Mouse (Mus musculus) MEL (cell line): Measurements from ENCODE around the gene Dram1. TPM values are rescaled to one million over a fixed set of nuclear protein-coding genes. Genes with fewer than 3 reads are reported as not detected.
A peak's percentile ranks its signal among the peaks of the same experiment; 100 is the strongest.

ENCODE experiments used
- DNase-seq: peaks from one replicate; pipeline ENCODE4 v3.0.0; 2011; ENCODE audit warnings: low read depth, low spot score
- H3K27ac ChIP-seq: 2 replicates; pipeline ENCODE4 v1.5.1; 2012; ENCODE audit warnings: low read depth, mild to moderate bottlenecking, control low read depth, low read length, moderate library complexity; ENCODE audit not compliant: control insufficient read depth
- H3K27me3 ChIP-seq, 2 experiments: fragments of 150-350 bp in 1 of 2; sonication (generic) in 1 of 2; 2 replicates each; pipeline ENCODE4 v1.6.1; 2012; ENCODE audit warnings: low read length in 2 of 2, mild to moderate bottlenecking in 2 of 2, improper control_type of control experiment in 1 of 2, moderate library complexity in 1 of 2; ENCODE audit not compliant: insufficient read depth in 2 of 2, control insufficient read depth in 1 of 2
- H3K36me3 ChIP-seq, 2 experiments: 2 replicates each; pipeline ENCODE4 v1.6.1; 2012 to 2014; ENCODE audit warnings: low read length in 2 of 2, improper control_type of control experiment in 1 of 2, inconsistent platforms in 1 of 2, mild to moderate bottlenecking in 1 of 2; ENCODE audit not compliant: insufficient read depth in 2 of 2, control insufficient read depth in 1 of 2
- H3K4me1 ChIP-seq, 2 experiments: fragments of 150-350 bp in 1 of 2; sonication (generic) in 1 of 2; 2 replicates each; pipeline ENCODE4 v1.6.1; 2012; ENCODE audit warnings: low read length in 2 of 2, improper control_type of control experiment in 1 of 2, mild to moderate bottlenecking in 1 of 2; ENCODE audit not compliant: insufficient read depth in 2 of 2, control insufficient read depth in 1 of 2
- H3K4me3 ChIP-seq, 2 experiments: fragments of 150-350 bp in 1 of 2; sonication (generic) in 1 of 2; 2 replicates each; pipeline ENCODE4 v1.5.1; 2012; ENCODE audit warnings: low read depth in 2 of 2, low read length in 2 of 2, mild to moderate bottlenecking in 2 of 2, moderate library complexity in 2 of 2, control low read depth in 1 of 2, improper control_type of control experiment in 1 of 2; ENCODE audit not compliant: control insufficient read depth in 1 of 2, insufficient read depth in 1 of 2
- H3K79me2 ChIP-seq: 2 replicates; pipeline ENCODE4 v1.6.1; 2012; ENCODE audit warnings: mild to moderate bottlenecking, low read length, moderate library complexity; ENCODE audit not compliant: control insufficient read depth, poor library complexity, insufficient read depth
- H3K9ac ChIP-seq: 2 replicates; pipeline ENCODE4 v1.6.1; 2012; ENCODE audit warnings: low read depth, mild to moderate bottlenecking, control low read depth, low read length, moderate library complexity; ENCODE audit not compliant: control insufficient read depth, poor library complexity, severe bottlenecking
- H3K9me3 ChIP-seq: fragments of 150-350 bp; sonication (generic); replicated peaks from 2 replicates; pipeline ENCODE4 v1.6.1; 2012; ENCODE audit warnings: mild to moderate bottlenecking, low read length, improper control_type of control experiment, moderate library complexity; ENCODE audit not compliant: insufficient read depth
- BHLHE40 ChIP-seq: IDR thresholded peaks from 2 replicates; pipeline ENCODE4 v1.6.1; 2012; ENCODE audit warnings: low read depth, mild to moderate bottlenecking, inconsistent platforms, low read length, improper control_type of control experiment, borderline replicate concordance
- CHD2 ChIP-seq: IDR thresholded peaks from 2 replicates; pipeline ENCODE4 v1.6.1; 2011; ENCODE audit warnings: low read length, improper control_type of control experiment
- CTCF ChIP-seq, 3 experiments: IDR thresholded peaks in 2 of 3; conservative IDR thresholded peaks in 1 of 3; 2 replicates each; pipeline ENCODE4 v1.5.1; 2011 to 2012; ENCODE audit warnings: low read length in 3 of 3, low read depth in 2 of 3, mild to moderate bottlenecking in 2 of 3, improper control_type of control experiment in 1 of 3, inconsistent platforms in 1 of 3, mixed read lengths in 1 of 3, moderate library complexity in 1 of 3; ENCODE audit not compliant: control insufficient read depth in 1 of 3, insufficient read depth in 1 of 3, poor library complexity in 1 of 3, severe bottlenecking in 1 of 3
- EP300 ChIP-seq, 2 experiments: IDR thresholded peaks; 2 replicates each; pipeline ENCODE4 v1.6.1; 2011; ENCODE audit warnings: improper control_type of control experiment in 2 of 2, low read length in 2 of 2, low read depth in 1 of 2, mild to moderate bottlenecking in 1 of 2
- ETS1 ChIP-seq: IDR thresholded peaks from 2 replicates; pipeline ENCODE4 v1.6.1; 2012; ENCODE audit warnings: low read depth, mild to moderate bottlenecking, inconsistent platforms, low read length, improper control_type of control experiment, moderate library complexity
- GABPA ChIP-seq: IDR thresholded peaks from 2 replicates; pipeline ENCODE4 v1.6.1; 2012; ENCODE audit warnings: low read depth, mild to moderate bottlenecking, inconsistent platforms, low read length, improper control_type of control experiment, moderate library complexity
- HCFC1 ChIP-seq: IDR thresholded peaks from 2 replicates; pipeline ENCODE4 v1.6.1; 2012; ENCODE audit warnings: low read depth, mild to moderate bottlenecking, inconsistent platforms, low read length, improper control_type of control experiment, moderate library complexity
- JUND ChIP-seq: IDR thresholded peaks from 2 replicates; pipeline ENCODE4 v1.6.1; 2011; ENCODE audit warnings: low read depth, mild to moderate bottlenecking, improper control_type of control experiment, low read length
- KAT2A ChIP-seq: conservative IDR thresholded peaks from 2 replicates; pipeline ENCODE4 v1.6.1; 2012; ENCODE audit warnings: low read depth, low read length, improper control_type of control experiment, inconsistent platforms
- MAX ChIP-seq: IDR thresholded peaks from 2 replicates; pipeline ENCODE4 v1.6.1; 2011; ENCODE audit warnings: low read length, improper control_type of control experiment
- MAZ ChIP-seq: IDR thresholded peaks from 2 replicates; pipeline ENCODE4 v1.6.1; 2012; ENCODE audit warnings: low read depth, mild to moderate bottlenecking, inconsistent platforms, low read length, improper control_type of control experiment
- MXI1 ChIP-seq: IDR thresholded peaks from 2 replicates; pipeline ENCODE4 v1.6.1; 2011; ENCODE audit warnings: mild to moderate bottlenecking, low read depth, low read length, improper control_type of control experiment
- MYC ChIP-seq: IDR thresholded peaks from 2 replicates; pipeline ENCODE4 v1.6.1; 2011; ENCODE audit warnings: low read depth, mild to moderate bottlenecking, low read length, improper control_type of control experiment, moderate library complexity
- POLR2AphosphoS5 ChIP-seq: IDR thresholded peaks from 2 replicates; pipeline ENCODE4 v1.6.1; 2012; ENCODE audit warnings: low read depth, borderline replicate concordance, mild to moderate bottlenecking, inconsistent platforms, low read length, moderate library complexity, mixed read lengths
- SMC3 ChIP-seq: IDR thresholded peaks from 2 replicates; pipeline ENCODE4 v1.6.1; 2011; ENCODE audit warnings: low read depth, low read length, improper control_type of control experiment
- TBP ChIP-seq: IDR thresholded peaks from 2 replicates; pipeline ENCODE4 v1.8.0; 2011; ENCODE audit warnings: low read depth, low read length, improper control_type of control experiment
- TCF12 ChIP-seq: IDR thresholded peaks from 2 replicates; pipeline ENCODE4 v1.6.1; 2014; ENCODE audit warnings: low read depth, mild to moderate bottlenecking, inconsistent platforms, low read length, improper control_type of control experiment, moderate library complexity
- UBTF ChIP-seq: IDR thresholded peaks from 2 replicates; pipeline ENCODE4 v1.6.1; 2012; ENCODE audit warnings: low read depth, mild to moderate bottlenecking, inconsistent platforms, low read length, improper control_type of control experiment, moderate library complexity, borderline replicate concordance; ENCODE audit not compliant: insufficient read depth
- ZC3H11A ChIP-seq: IDR thresholded peaks from 2 replicates; pipeline ENCODE4 v1.6.1; 2012; ENCODE audit warnings: low read depth, mild to moderate bottlenecking, inconsistent platforms, low read length, improper control_type of control experiment
- ZKSCAN1 ChIP-seq: IDR thresholded peaks from 2 replicates; pipeline ENCODE4 v1.6.1; 2012; ENCODE audit warnings: low read depth, mild to moderate bottlenecking, inconsistent platforms, low read length, improper control_type of control experiment, moderate library complexity
- ZNF384 ChIP-seq: IDR thresholded peaks from 2 replicates; pipeline ENCODE4 v1.6.1; 2012; ENCODE audit warnings: low read depth, mild to moderate bottlenecking, inconsistent platforms, low read length, improper control_type of control experiment
- polyA plus RNA-seq, 2 experiments: library from polyadenylated mRNA; stranded (reverse) in 1 of 2; unstranded in 1 of 2; fragments of >175 nt in 1 of 2; fragments of >200 nt in 1 of 2; gene quantifications; 2 replicates each; pipeline versions ENCODE4 v1.2.1 to v1.2.4; 2012; ENCODE audit warnings: low replicate concordance in 2 of 2, low read depth in 1 of 2; ENCODE audit not compliant: insufficient read length in 2 of 2, insufficient read depth in 1 of 2, missing spikeins in 1 of 2
- total RNA-seq: library from RNA; depleted of rRNA; stranded (reverse); fragments of 300-350 nt; gene quantifications from 2 replicates; pipeline ENCODE4 v1.2.3, GENCODE M21; 2012

Gene Dram1
- total and polyA plus RNA-seq, 3 experiments: 0.17 TPM; not detected in 2

DNA sequence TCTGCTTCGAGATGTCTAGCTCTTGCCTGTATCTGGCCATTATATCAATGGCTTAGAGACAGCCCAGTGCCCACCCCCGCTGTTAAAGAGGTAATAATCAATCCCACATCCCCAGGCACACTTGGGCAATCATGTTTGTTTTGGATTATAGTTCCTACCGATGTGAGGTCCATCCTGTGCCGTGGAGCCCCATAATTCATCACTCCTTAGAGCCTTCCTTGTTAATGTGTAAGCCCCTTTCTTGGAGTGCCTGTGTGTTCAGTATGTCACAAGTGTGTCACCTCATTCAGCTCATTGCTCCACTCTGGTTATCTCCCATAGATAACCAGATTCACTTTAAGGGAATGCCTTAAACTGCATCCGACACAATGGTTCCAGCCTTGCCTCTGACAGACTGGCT, 24.3 kb downstream of the Dram1 start:
- no peak for DNase-seq
- H3K4me1 ChIP-seq: peaks cover 0 to 10% of the 10 kb centered on the region in 2 experiments; a peak in 1 of 4 replicates
- no peak for TF ChIP-seq MYC
- no peak for TF ChIP-seq SMC3
- no peak for TF ChIP-seq MAZ
- TF ChIP-seq TCF12: no peak
- no peak for TF ChIP-seq MAX
- TF ChIP-seq TBP: no peak
- TF ChIP-seq CTCF (IDR thresholded peaks at IDR 0.05 in 2 of 3, conservative IDR thresholded peaks at IDR 0.05 in 1 of 3; ENCODE audit: control insufficient read depth in 1 of 3, insufficient read depth in 1 of 3, low read depth in 2 of 3, low read length in 3 of 3, poor library complexity in 1 of 3, severe bottlenecking in 1 of 3): no peak
- no peak for TF ChIP-seq ETS1
- no peak for TF ChIP-seq EP300 (IDR thresholded peaks at IDR 0.05; ENCODE audit: low read depth in 1 of 2, low read length in 2 of 2)
- TF ChIP-seq BHLHE40: no peak
- no peak for TF ChIP-seq JUND
- TF ChIP-seq ZNF384: no peak
- TF ChIP-seq GABPA: no peak
- no peak for TF ChIP-seq KAT2A
- no peak for TF ChIP-seq ZC3H11A
- TF ChIP-seq HCFC1: no peak
- no peak for TF ChIP-seq MXI1
- no peak for TF ChIP-seq CHD2
- TF ChIP-seq, all 39 proteins: peak for 0

DNA sequence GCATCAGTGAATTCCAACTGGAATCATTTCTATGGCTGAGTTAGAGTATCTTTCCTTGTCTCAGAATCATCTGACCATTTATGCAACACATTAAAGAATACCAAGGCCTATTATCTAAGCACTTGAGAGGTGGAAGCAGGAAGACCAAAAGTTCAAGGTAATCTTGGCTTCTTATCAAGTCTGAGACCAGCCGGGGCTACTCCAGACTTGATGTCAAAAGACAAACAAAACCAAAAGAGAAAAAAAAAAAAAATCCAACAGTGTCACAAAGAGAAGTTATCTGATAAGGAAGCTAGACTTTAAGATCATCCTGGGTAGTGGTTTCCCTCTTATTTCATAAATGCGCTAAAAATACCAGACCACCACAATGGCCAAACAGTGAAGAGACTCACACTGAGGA, 26.3 kb downstream of the Dram1 start:
- Histone ChIP-seq H3K79me2 (no peaks in the 10 kb centered on the region; the same call in 1 of the 2 replicates), H3K27ac (no peak overlapping the region), H3K36me3 (peaks cover 0 to 8% of the 10 kb centered on the region in 2 experiments; a peak in 2 of 4 replicates), H3K9me3 (no peaks in the 10 kb centered on the region), H3K9ac (no peak overlapping the region), H3K27me3 (no peaks in the 10 kb centered on the region; a peak in 1 of 4 replicates), H3K4me3 (no peak overlapping the region), H3K4me1 (peaks cover 0 to 10% of the 10 kb centered on the region in 2 experiments; a peak in 1 of 4 replicates)
- no peak for DNase-seq
- TF ChIP-seq TCF12: no peak
- TF ChIP-seq UBTF: no peak
- TF ChIP-seq ZNF384: peak; percentile 75
- no peak for TF ChIP-seq KAT2A
- no peak for TF ChIP-seq POLR2AphosphoS5
- no peak for TF ChIP-seq ZKSCAN1

More for the DNA sequence above, 24.3 kb downstream of the Dram1 start:
- Histone ChIP-seq H3K27ac (no peak overlapping the region), H3K79me2 (no peaks in the 10 kb centered on the region; the same call in 1 of the 2 replicates), H3K9me3 (no peaks in the 10 kb centered on the region), H3K4me3 (no peak overlapping the region), H3K36me3 (peaks cover 0 to 8% of the 10 kb centered on the region in 2 experiments; a peak in 2 of 4 replicates), H3K27me3 (peaks cover 0 to 2% of the 10 kb centered on the region in 2 experiments; a peak in 1 of 4 replicates), H3K9ac (no peak overlapping the region)
